Mouse (Mus musculus) myocyte (in vitro differentiated cells): ENCODE measurements around the gene Zc3hav1l.

ENCODE experiments used
- MAX ChIP-seq: IDR thresholded peaks from one replicate; pipeline ENCODE4 v1.6.1; 2011; ENCODE audit warnings: low read depth, mild to moderate bottlenecking, control low read depth
- SRF ChIP-seq: IDR thresholded peaks from one replicate; pipeline ENCODE4 v1.6.1; 2011; ENCODE audit warnings: low read depth; ENCODE audit not compliant: control insufficient read depth, insufficient read length

GRCm38 (mm10) chr6:38337951-38338350 is 38.9 kb upstream of the Zc3hav1l start:
- TF ChIP-seq MAX = no peak
- no peak for TF ChIP-seq SRF
